Mouse (Mus musculus): ENCODE measurements around the gene Rps12-ps3. TPM values are rescaled to one million over a fixed set of nuclear protein-coding genes. Genes with fewer than 3 reads are reported as not detected.

The Rps12-ps3 gene
- polyA plus RNA-seq, 1 experiment from 2014 or later, result 5.0 TPM

DNA sequence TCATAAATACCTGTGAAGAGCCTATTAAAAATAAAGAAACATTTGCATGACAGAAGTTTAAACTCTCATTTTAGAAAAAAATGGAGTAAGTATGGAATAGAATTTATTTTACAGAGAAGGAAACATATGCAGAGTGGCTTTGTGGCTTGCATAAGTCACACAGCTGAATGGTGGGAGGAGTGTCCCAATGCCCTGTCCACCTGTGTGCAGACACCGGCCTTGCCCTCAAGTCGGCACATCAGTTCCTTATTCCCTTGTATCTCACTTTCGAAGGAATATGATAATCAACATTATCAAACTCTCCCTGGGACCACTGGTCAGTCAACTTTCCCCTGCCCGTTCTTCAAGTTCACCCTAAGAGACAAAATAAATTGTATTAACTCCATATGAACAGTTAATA lies 35.8 kb downstream of the Rps12-ps3 start:
- no peak overlapping the region for H3K9ac ChIP-seq (replicated peaks; ENCODE audit: low read depth, low read length)
- no peaks in the 10 kb centered on the region for H3K36me3 ChIP-seq (ENCODE audit: control insufficient read depth, insufficient read depth, low read length)
- no peaks in the 10 kb centered on the region for H3K4me1 ChIP-seq (ENCODE audit: control insufficient read depth, insufficient read depth, low read length)
- no peak overlapping the region for H3K4me3 ChIP-seq (ENCODE audit: low read depth, low read length)
- no peak overlapping the region for H3K27ac ChIP-seq (ENCODE audit: low read depth, low read length)
- 88% methylated on average over 4 of the region's 4 CpGs for WGBS
- H3K4me2 ChIP-seq (ENCODE audit: low read depth, low read length), result no peak overlapping the region
- no peaks in the 10 kb centered on the region for H3K27me3 ChIP-seq (ENCODE audit: control insufficient read depth, insufficient read depth, low read length)
- no peaks in the 10 kb centered on the region for H3K9me3 ChIP-seq (ENCODE audit: control insufficient read depth, low read length)
- no peak for ATAC-seq (ENCODE audit: low read depth)

DNA sequence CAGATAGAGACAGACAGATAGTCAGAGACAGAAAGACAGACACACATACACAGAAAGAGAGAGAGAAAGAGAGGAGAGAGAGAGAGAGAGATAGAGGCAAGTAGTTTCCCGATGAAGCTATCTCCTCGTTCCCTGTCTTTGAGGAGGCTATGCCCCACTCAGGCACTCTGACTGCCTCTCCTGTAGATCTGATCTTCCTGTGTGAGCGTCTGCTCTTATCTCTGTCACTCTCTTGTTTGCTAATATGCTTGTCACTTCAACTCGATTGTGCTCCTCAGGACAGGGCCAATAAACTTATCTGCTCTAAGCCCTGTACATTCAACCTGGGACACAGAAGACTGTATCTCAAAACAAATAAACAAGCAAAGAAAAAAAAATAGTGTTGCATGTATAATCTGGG lies 37.1 kb downstream of the Rps12-ps3 start:
- no peaks in the 10 kb centered on the region for H3K27me3 ChIP-seq (ENCODE audit: control insufficient read depth, insufficient read depth, low read length)
- H3K4me2 ChIP-seq (ENCODE audit: low read depth, low read length), result no peak overlapping the region
- no peak overlapping the region for H3K9ac ChIP-seq (replicated peaks; ENCODE audit: low read depth, low read length)
- no peaks in the 10 kb centered on the region for H3K9me3 ChIP-seq (ENCODE audit: control insufficient read depth, low read length)
- 74% methylated on average over 4 of the region's 4 CpGs for WGBS
- H3K4me3 ChIP-seq (ENCODE audit: low read depth, low read length), result no peak overlapping the region
- no peak overlapping the region for H3K27ac ChIP-seq (ENCODE audit: low read depth, low read length)
- ATAC-seq (ENCODE audit: low read depth), result no peak
- no peaks in the 10 kb centered on the region for H3K36me3 ChIP-seq (ENCODE audit: control insufficient read depth, insufficient read depth, low read length)
- H3K4me1 ChIP-seq (ENCODE audit: control insufficient read depth, insufficient read depth, low read length), result no peaks in the 10 kb centered on the region

DNA sequence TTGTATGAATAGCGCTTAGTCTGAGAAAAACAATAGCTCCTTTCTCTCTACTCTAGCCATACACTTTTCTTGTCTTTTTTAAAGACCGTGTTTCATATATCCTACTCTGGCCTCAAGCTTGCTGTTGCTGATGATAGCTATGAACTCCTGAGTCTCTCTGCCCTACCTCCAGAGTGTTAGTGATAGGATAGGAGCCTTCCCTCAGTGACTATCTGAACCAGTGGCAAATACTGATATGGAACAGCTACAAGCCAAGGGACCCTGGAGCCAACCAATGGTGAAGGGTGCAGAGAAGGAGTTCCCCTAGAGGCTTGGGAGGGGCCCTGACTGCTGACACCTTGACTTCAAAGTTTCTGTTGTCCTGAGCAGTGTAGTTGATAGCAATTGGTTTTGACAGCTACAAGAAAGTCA lies 38.4 kb downstream of the Rps12-ps3 start:
- Histone ChIP-seq H3K9me3 (ENCODE audit: control insufficient read depth, low read length) (no peaks in the 10 kb centered on the region), H3K9ac (replicated peaks; ENCODE audit: low read depth, low read length) (no peak overlapping the region), H3K4me1 (ENCODE audit: control insufficient read depth, insufficient read depth, low read length) (no peaks in the 10 kb centered on the region), H3K27me3 (ENCODE audit: control insufficient read depth, insufficient read depth, low read length) (no peaks in the 10 kb centered on the region), H3K36me3 (ENCODE audit: control insufficient read depth, insufficient read depth, low read length) (no peaks in the 10 kb centered on the region), H3K27ac (ENCODE audit: low read depth, low read length) (no peak overlapping the region), H3K4me3 (ENCODE audit: low read depth, low read length) (no peak overlapping the region), H3K4me2 (ENCODE audit: low read depth, low read length) (no peak overlapping the region)
- ATAC-seq (ENCODE audit: low read depth), result no peak
- WGBS, result 54% methylated on average over 2 of the region's 2 CpGs

DNA sequence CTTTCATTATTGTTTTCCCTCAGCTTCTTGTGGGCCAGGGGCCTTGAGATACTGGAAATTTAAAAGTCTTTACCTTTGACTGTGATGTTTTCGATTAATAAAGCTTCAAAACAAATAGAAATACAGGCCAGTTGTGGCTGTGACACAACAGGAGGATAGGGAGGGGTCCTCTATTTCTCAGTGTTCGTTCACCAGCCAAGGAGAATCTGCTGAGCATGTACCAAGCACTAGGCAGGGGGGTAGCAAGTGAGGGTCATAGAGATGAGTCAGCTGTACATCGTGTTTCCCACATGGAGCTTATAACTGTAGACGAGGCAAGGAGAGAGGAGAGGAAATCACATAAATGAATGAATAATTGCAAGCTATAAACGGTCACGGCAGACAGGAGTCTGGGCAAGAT lies 40.6 kb downstream of the Rps12-ps3 start:
- no peaks in the 10 kb centered on the region for H3K4me1 ChIP-seq (ENCODE audit: control insufficient read depth, insufficient read depth, low read length)
- no peak overlapping the region for H3K4me2 ChIP-seq (ENCODE audit: low read depth, low read length)
- no peak overlapping the region for H3K9ac ChIP-seq (replicated peaks; ENCODE audit: low read depth, low read length)
- H3K27me3 ChIP-seq (ENCODE audit: control insufficient read depth, insufficient read depth, low read length), result no peaks in the 10 kb centered on the region
- H3K4me3 ChIP-seq (ENCODE audit: low read depth, low read length), result no peak overlapping the region
- no peaks in the 10 kb centered on the region for H3K9me3 ChIP-seq (ENCODE audit: control insufficient read depth, low read length)
- H3K36me3 ChIP-seq (ENCODE audit: control insufficient read depth, insufficient read depth, low read length), result no peaks in the 10 kb centered on the region
- no peak overlapping the region for H3K27ac ChIP-seq (ENCODE audit: low read depth, low read length)
- 77% methylated on average over 6 of the region's 6 CpGs for WGBS
- no peak for ATAC-seq (ENCODE audit: low read depth)

DNA sequence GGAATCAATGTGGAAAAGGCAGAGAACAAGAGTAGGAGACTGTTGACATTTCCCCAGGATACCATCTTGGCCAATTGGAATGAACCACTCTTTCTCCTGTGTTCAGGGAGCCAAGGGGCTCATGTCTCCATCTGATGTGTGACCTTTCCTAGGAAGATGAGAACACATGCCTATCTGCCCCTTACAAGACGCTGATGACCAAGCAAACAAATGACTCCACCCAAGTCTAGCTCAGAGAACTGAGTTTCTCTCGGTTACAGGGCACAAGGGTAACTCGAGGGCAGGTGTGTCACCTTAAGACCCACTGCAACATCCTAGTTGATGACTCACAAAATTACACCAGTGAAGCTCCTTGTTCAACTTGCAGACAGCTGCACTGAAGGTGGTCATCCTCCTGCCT lies 41.6 kb downstream of the Rps12-ps3 start:
- H3K9me3 ChIP-seq (ENCODE audit: control insufficient read depth, low read length), result no peaks in the 10 kb centered on the region
- H3K4me3 ChIP-seq (ENCODE audit: low read depth, low read length), result no peak overlapping the region
- no peaks in the 10 kb centered on the region for H3K4me1 ChIP-seq (ENCODE audit: control insufficient read depth, insufficient read depth, low read length)
- H3K9ac ChIP-seq (replicated peaks; ENCODE audit: low read depth, low read length), result no peak overlapping the region
- no peaks in the 10 kb centered on the region for H3K36me3 ChIP-seq (ENCODE audit: control insufficient read depth, insufficient read depth, low read length)
- WGBS, result 89% methylated on average over 3 of the region's 3 CpGs
- no peak for ATAC-seq (ENCODE audit: low read depth)
- H3K4me2 ChIP-seq (ENCODE audit: low read depth, low read length), result no peak overlapping the region
- no peak overlapping the region for H3K27ac ChIP-seq (ENCODE audit: low read depth, low read length)
- H3K27me3 ChIP-seq (ENCODE audit: control insufficient read depth, insufficient read depth, low read length), result no peaks in the 10 kb centered on the region

DNA sequence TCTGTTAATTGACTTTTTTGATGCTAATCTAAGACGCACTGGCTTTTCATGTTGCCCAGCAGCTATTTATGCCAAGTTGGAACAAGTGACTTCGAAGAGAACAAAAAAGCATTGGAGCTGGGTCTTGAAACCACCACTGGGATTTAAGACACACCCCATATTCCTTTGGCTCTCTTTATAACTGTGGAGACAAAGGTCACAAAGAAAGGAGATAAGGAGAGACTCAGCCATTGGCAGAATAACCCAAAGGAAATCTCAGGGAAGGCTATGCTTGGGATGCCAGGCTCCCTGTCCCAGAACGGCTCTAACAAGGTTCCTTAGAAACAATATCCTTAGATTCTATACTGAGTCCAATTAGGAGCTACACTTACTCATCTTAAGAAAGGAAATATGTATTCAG lies 44.6 kb downstream of the Rps12-ps3 start:
- Histone ChIP-seq H3K36me3 (ENCODE audit: control insufficient read depth, insufficient read depth, low read length) (no peaks in the 10 kb centered on the region), H3K9ac (replicated peaks; ENCODE audit: low read depth, low read length) (no peak overlapping the region), H3K27ac (ENCODE audit: low read depth, low read length) (no peak overlapping the region), H3K4me2 (ENCODE audit: low read depth, low read length) (no peak overlapping the region), H3K27me3 (ENCODE audit: control insufficient read depth, insufficient read depth, low read length) (no peaks in the 10 kb centered on the region), H3K9me3 (ENCODE audit: control insufficient read depth, low read length) (no peaks in the 10 kb centered on the region), H3K4me3 (ENCODE audit: low read depth, low read length) (no peak overlapping the region), H3K4me1 (ENCODE audit: control insufficient read depth, insufficient read depth, low read length) (no peaks in the 10 kb centered on the region)
- 69% methylated on average over 3 of the region's 3 CpGs for WGBS
- no peak for ATAC-seq (ENCODE audit: low read depth)

DNA sequence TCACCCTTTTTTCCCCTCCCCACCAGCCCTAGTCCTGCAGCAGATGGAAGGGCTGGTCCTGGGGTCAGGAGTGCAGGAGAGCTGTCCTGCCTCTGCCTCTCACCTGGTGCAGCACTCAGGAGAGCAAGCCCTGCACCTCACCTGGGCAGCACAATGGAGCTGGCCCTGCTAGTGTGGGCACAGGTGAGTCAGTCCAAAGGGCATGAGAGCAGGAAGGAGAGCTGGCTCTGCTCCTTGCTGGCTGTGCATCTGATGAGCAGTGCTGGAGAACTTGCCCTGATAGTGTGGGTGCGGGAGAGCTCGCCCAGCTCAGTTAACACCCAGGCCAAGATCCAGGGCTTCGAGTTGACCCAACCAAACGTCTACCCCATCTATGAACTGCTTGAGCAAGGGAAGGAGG lies 45.8 kb downstream of the Rps12-ps3 start:
- Histone ChIP-seq H3K9me3 (ENCODE audit: control insufficient read depth, low read length) (no peaks in the 10 kb centered on the region), H3K4me2 (ENCODE audit: low read depth, low read length) (no peak overlapping the region), H3K36me3 (ENCODE audit: control insufficient read depth, insufficient read depth, low read length) (no peaks in the 10 kb centered on the region), H3K4me1 (ENCODE audit: control insufficient read depth, insufficient read depth, low read length) (no peaks in the 10 kb centered on the region), H3K27me3 (ENCODE audit: control insufficient read depth, insufficient read depth, low read length) (no peaks in the 10 kb centered on the region), H3K4me3 (ENCODE audit: low read depth, low read length) (no peak overlapping the region), H3K9ac (replicated peaks; ENCODE audit: low read depth, low read length) (no peak overlapping the region), H3K27ac (ENCODE audit: low read depth, low read length) (no peak overlapping the region)
- ATAC-seq (ENCODE audit: low read depth), result no peak
- 84% methylated on average over 4 of the region's 4 CpGs for WGBS

DNA sequence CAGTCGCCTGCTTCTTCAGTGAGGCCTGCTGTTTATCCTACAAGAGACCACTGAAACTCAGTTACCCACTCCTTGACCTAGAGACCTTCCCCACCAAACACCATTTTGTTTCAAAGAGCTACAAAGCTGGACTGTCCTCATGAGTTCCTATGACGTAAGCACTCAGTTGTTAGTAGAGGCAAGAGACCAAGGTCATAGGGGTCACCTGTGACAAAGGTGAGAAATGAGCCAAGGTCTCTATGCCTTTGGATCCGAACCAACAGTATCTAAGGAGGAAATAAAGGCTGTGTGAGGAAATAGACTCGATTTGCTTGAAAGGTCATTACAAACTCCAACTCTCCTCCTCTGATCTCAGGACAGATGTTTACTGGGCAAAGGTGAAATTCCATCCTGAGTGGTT lies 48.9 kb downstream of the Rps12-ps3 start:
- 81% methylated on average over 4 of the region's 4 CpGs for WGBS
- Histone ChIP-seq H3K27me3 (ENCODE audit: control insufficient read depth, insufficient read depth, low read length) (no peaks in the 10 kb centered on the region), H3K9me3 (ENCODE audit: control insufficient read depth, low read length) (no peaks in the 10 kb centered on the region), H3K27ac (ENCODE audit: low read depth, low read length) (no peak overlapping the region), H3K4me2 (ENCODE audit: low read depth, low read length) (no peak overlapping the region), H3K36me3 (ENCODE audit: control insufficient read depth, insufficient read depth, low read length) (no peaks in the 10 kb centered on the region), H3K9ac (replicated peaks; ENCODE audit: low read depth, low read length) (no peak overlapping the region), H3K4me1 (ENCODE audit: control insufficient read depth, insufficient read depth, low read length) (no peaks in the 10 kb centered on the region), H3K4me3 (ENCODE audit: low read depth, low read length) (no peak overlapping the region)
- ATAC-seq (ENCODE audit: low read depth), result no peak

Data from neural tube, embryonic 14.5 days (tissue).